Mouse (Mus musculus): ENCODE data around the gene Pik3ap1.

DNA sequence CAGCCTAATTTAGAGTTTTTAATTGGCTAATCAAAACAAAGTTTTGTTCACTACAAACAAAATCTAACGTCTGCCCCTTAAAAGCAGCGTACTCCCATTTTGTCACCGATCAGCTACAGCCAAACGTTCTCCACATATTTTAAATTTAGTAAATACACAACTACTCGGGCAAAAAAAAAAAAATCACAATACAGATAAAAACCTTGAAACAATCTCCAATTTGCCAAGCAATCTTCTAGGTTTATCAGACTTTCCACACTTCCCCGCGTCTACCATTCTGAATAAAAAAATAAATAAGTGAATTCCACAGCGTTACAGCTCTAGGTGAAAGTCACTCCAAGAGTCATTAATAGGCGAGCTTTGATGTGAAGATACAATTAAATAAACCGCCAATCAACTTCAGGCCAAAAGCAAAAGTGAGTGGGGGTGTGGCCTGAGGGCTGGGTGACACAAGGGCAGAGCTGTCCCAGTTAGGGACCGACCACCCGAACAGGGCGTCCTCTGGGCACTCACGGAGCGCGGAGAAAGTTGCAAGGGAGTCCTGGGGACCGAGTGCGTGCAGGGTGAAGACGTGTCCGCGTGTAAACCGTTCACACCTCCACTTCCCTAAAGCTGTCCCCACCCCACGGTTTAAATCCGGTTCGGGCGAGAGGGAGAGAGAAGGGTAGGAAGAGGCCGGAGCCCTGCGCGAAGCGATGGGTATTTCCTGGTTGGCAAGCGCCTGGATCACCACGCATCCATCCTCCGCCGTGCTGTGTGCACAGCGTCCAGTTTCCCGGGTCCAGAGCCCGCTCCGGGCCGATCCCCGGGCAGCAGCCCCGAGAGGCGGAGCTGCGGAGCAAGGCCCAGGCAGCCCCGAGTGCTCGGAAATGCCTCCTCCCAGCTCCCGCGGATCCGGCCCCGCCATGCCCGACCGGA is 121.9 kb downstream of the Pik3ap1 start:
- TF ChIP-seq CTCF (IDR thresholded peaks at IDR 0.05; ENCODE audit: low read depth, low read length) (no peak), POLR2A (IDR thresholded peaks at IDR 0.05; ENCODE audit: borderline replicate concordance, low read depth, low read length) (no peak)

Data from bone marrow macrophage, adult 2 months (primary cell).